Comparison of ENCODE assay signal across 23 mouse cellular contexts in the genomic region with DNA sequence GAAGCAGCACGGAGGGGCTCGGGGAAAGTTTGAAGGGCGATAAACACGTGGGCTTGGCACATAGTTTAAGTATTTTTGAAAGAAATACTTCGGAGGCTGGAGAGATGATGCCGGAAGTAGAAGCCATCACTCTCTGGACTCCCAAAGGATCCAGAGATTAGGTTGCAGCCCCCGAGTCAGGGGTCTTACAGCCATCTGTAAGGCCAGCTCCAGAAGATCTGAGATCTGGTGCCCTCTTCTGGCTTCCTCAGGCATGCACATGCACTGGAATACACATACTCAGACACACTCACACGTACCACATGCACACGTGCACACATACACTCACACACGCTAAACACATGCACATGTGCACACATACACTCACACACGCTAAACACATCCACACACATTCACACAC.
DNase-seq lines count a peak whose midpoint lies in the region; ATAC-seq and TF ChIP-seq lines count a peak whose summit lies in the region.
"Had no signal": no experiment of that assay in that cellular context is flagged by ENCODE, and none has a peak within 500 bp of the region (broad histone marks: within the 10 kb centered on the region; RNA-seq: fewer than 3 reads in every experiment).

No protein-coding gene starts in this region.

- no peaks in the 10 kb centered on the region for H3K27me3 ChIP-seq in heart, adult 2 months (ENCODE audit: control insufficient read depth, insufficient read depth, low read length)
- H3K27me3 ChIP-seq in lung, postnatal 0 days (replicated peaks; ENCODE audit: insufficient read depth, low read length): no peaks in the 10 kb centered on the region
- H3K27me3 ChIP-seq in E14TG2a.4 (ENCODE audit: insufficient read depth, low read length) (0 out of 2 replicates have a peak, but pooled peaks cover 6% of the 10 kb centered on the region), MEL (ENCODE audit: control insufficient read depth in 1 of 2, insufficient read depth in 2 of 2, low read length in 2 of 2) (no peaks in the 10 kb centered on the region)
- H3K27me3 ChIP-seq: embryonic facial prominence, embryonic 15.5 days; forebrain, embryonic 15.5 days; hindbrain, embryonic 12.5 days; intestine, embryonic 15.5 days had no signal

- ATAC-seq in lung, postnatal 0 days: no peak
- ATAC-seq: forebrain, embryonic 15.5 days; intestine, embryonic 15.5 days had no signal

- H3K79me2 ChIP-seq in heart, adult 2 months (replicated peaks; ENCODE audit: control insufficient read depth, insufficient read depth, low read length): no peaks in the 10 kb centered on the region
- no peaks in the 10 kb centered on the region for H3K79me2 ChIP-seq in MEL (ENCODE audit: control insufficient read depth, insufficient read depth, low read length, poor library complexity)

- no peak overlapping the region for H3K4me2 ChIP-seq in lung, postnatal 0 days (replicated peaks; ENCODE audit: low read depth, low read length)
- H3K4me2 ChIP-seq: embryonic facial prominence, embryonic 15.5 days; forebrain, embryonic 15.5 days; hindbrain, embryonic 12.5 days; intestine, embryonic 15.5 days had no signal

- H3K9me3 ChIP-seq in lung, postnatal 0 days (ENCODE audit: low read length): no peaks in the 10 kb centered on the region; the same call in 1 of the 2 replicates
- H3K9me3 ChIP-seq in E14TG2a.4 (ENCODE audit: low read length) (peaks cover 20% of the 10 kb centered on the region), MEL (replicated peaks; ENCODE audit: insufficient read depth, low read length) (no peaks in the 10 kb centered on the region)
- H3K9me3 ChIP-seq: forebrain, embryonic 15.5 days; intestine, embryonic 15.5 days had no signal

- no peak for DNase-seq in heart, adult 2 months
- no peak for DNase-seq in heart, adult 9 months (ENCODE audit: low spot score in 2 of 2)
- no peak for DNase-seq in lung, postnatal 0 days (ENCODE audit: low spot score)
- DNase-seq in lung, postnatal 4 days: no peak
- DNase-seq in MEL (ENCODE audit: low read depth, low spot score): peak; percentile 4
- DNase-seq in gastrocnemius, postnatal 25 days: no peak
- no peak for DNase-seq in testis, postnatal 14 days (ENCODE audit: low spot score)
- DNase-seq: adrenal gland, adult 8-10 months; adrenal gland, postnatal 36 days; cerebellum, adult 2 months; cerebellum, postnatal 10 days; embryo, embryonic 11 days; gastrocnemius, postnatal 14 days; heart, postnatal 10 days; heart, postnatal 4 days had no signal

- H3K36me3 ChIP-seq in heart, adult 2 months (ENCODE audit: control insufficient read depth, insufficient read depth, low read length): no peaks in the 10 kb centered on the region
- no peaks in the 10 kb centered on the region for H3K36me3 ChIP-seq in lung, postnatal 0 days (ENCODE audit: insufficient read depth, low read length)
- no peaks in the 10 kb centered on the region for H3K36me3 ChIP-seq in E14TG2a.4 (ENCODE audit: insufficient read depth, low read length)
- no peaks in the 10 kb centered on the region for H3K36me3 ChIP-seq in MEL (ENCODE audit: control insufficient read depth in 1 of 2, insufficient read depth in 2 of 2, low read length in 2 of 2)
- H3K36me3 ChIP-seq: embryonic facial prominence, embryonic 15.5 days; forebrain, embryonic 15.5 days; G1E; heart, embryonic 10.5 days; hindbrain, embryonic 12.5 days; intestine, embryonic 15.5 days had no signal

- no peak for TF ChIP-seq EP300 in heart, adult 2 months (IDR thresholded peaks at IDR 0.05; ENCODE audit: insufficient read depth, low read depth, low read length)
- no peak for TF ChIP-seq EP300 in lung, postnatal 0 days (IDR thresholded peaks at IDR 0.05)
- TF ChIP-seq EP300 in MEL (IDR thresholded peaks at IDR 0.05; ENCODE audit: low read depth in 1 of 2, low read length in 2 of 2): no peak

- TF ChIP-seq RAD21 in MEL (IDR thresholded peaks at IDR 0.05; ENCODE audit: low read depth, low read length): no peak

- TF ChIP-seq POLR2A in heart, adult 2 months (IDR thresholded peaks at IDR 0.05; ENCODE audit: insufficient read depth, low read depth, low read length): no peak
- no peak for TF ChIP-seq POLR2A in MEL (IDR thresholded peaks at IDR 0.05; ENCODE audit: control insufficient read depth in 1 of 2, insufficient read depth in 1 of 2, low read depth in 1 of 2, low read length in 2 of 2, poor library complexity in 1 of 2)

- peaks cover 2% of the 10 kb centered on the region; the same call in 1 of the 2 replicates for H3K4me1 ChIP-seq in heart, adult 2 months (ENCODE audit: control insufficient read depth, insufficient read depth, low read length)
- no peaks in the 10 kb centered on the region for H3K4me1 ChIP-seq in lung, postnatal 0 days (ENCODE audit: insufficient read depth, low read depth, low read length)
- H3K4me1 ChIP-seq in E14TG2a.4 (replicated peaks; ENCODE audit: low read depth, low read length): peaks cover 39% of the 10 kb centered on the region
- no peaks in the 10 kb centered on the region for H3K4me1 ChIP-seq in MEL (ENCODE audit: control insufficient read depth in 1 of 2, insufficient read depth in 2 of 2, low read length in 2 of 2)

- no peak overlapping the region for H3K9ac ChIP-seq in heart, adult 2 months (ENCODE audit: low read depth, low read length)
- no peak overlapping the region for H3K9ac ChIP-seq in lung, postnatal 0 days (replicated peaks; ENCODE audit: low read depth)
- no peak overlapping the region for H3K9ac ChIP-seq in MEL (ENCODE audit: control insufficient read depth, low read depth, low read length, poor library complexity, severe bottlenecking)
- H3K9ac ChIP-seq: embryonic facial prominence, embryonic 15.5 days; forebrain, embryonic 15.5 days; hindbrain, embryonic 12.5 days; intestine, embryonic 15.5 days had no signal

- intact Hi-C loops in heart, adult 2 months (cut with DNase I): no loop called here

- no peak overlapping the region for H3K27ac ChIP-seq in heart, adult 2 months
- H3K27ac ChIP-seq in lung, postnatal 0 days (ENCODE audit: low read length): no peak overlapping the region
- H3K27ac ChIP-seq in MEL (ENCODE audit: control insufficient read depth, low read depth, low read length): no peak overlapping the region
- H3K27ac ChIP-seq: embryonic facial prominence, embryonic 15.5 days; forebrain, embryonic 15.5 days; heart, embryonic 10.5 days; hindbrain, embryonic 12.5 days; intestine, embryonic 15.5 days had no signal

- no peak overlapping the region for H3K4me3 ChIP-seq in heart, adult 2 months
- H3K4me3 ChIP-seq in lung, postnatal 0 days (ENCODE audit: low read depth, low read length): no peak overlapping the region
- peak overlapping the region; percentile 30 for H3K4me3 ChIP-seq in E14TG2a.4 (replicated peaks; ENCODE audit: low read length)
- H3K4me3 ChIP-seq in MEL (ENCODE audit: control insufficient read depth in 1 of 2, insufficient read depth in 1 of 2, low read depth in 2 of 2, low read length in 2 of 2): no peak overlapping the region
- H3K4me3 ChIP-seq: embryonic facial prominence, embryonic 15.5 days; erythroblast, embryonic 14.5 days; forebrain, embryonic 15.5 days; heart, embryonic 10.5 days; hindbrain, embryonic 12.5 days; intestine, embryonic 15.5 days had no signal

- peak; percentile 11; the same call in 1 of the 2 replicates for TF ChIP-seq CTCF in heart, adult 2 months (IDR thresholded peaks at IDR 0.05)
- 0 out of 2 replicates have a peak, but pooled peaks have one; percentile 2 for TF ChIP-seq CTCF in lung, postnatal 0 days (IDR thresholded peaks at IDR 0.05)
- TF ChIP-seq CTCF in E14TG2a.4 (conservative IDR thresholded peaks at IDR 0.05; ENCODE audit: low read length) (peak; percentile 41), MEL (IDR thresholded peaks at IDR 0.05 in 2 of 3, conservative IDR thresholded peaks at IDR 0.05 in 1 of 3; ENCODE audit: control insufficient read depth in 1 of 3, insufficient read depth in 1 of 3, low read depth in 2 of 3, low read length in 3 of 3, poor library complexity in 1 of 3, severe bottlenecking in 1 of 3) (no peak)

- WGBS in heart, adult 2 months: 89% methylated on average over 11 of the region's 11 CpGs
- 86% methylated on average over 11 of the region's 11 CpGs for WGBS in lung, postnatal 0 days

TF ChIP-seq in MEL, 35 proteins besides CTCF, POLR2A, EP300 and RAD21:
- TF ChIP-seq USF2 (IDR thresholded peaks at IDR 0.05; ENCODE audit: borderline replicate concordance in 1 of 2, insufficient read depth in 1 of 2, low read depth in 1 of 2, low read length in 2 of 2): no peak
- no peak for TF ChIP-seq JUND (IDR thresholded peaks at IDR 0.05; ENCODE audit: low read depth, low read length)
- TF ChIP-seq ETS1 (IDR thresholded peaks at IDR 0.05; ENCODE audit: low read depth, low read length): no peak
- no peak for TF ChIP-seq NELFE (IDR thresholded peaks at IDR 0.05; ENCODE audit: low read depth, low read length)
- no peak for TF ChIP-seq ELF1 (IDR thresholded peaks at IDR 0.05; ENCODE audit: low read depth, low read length)
- no peak for TF ChIP-seq TCF12 (IDR thresholded peaks at IDR 0.05; ENCODE audit: low read depth, low read length)
- TF ChIP-seq TAL1 (IDR thresholded peaks at IDR 0.05; ENCODE audit: low read length): no peak
- no peak for TF ChIP-seq GATA1 (IDR thresholded peaks at IDR 0.05; ENCODE audit: low read depth, low read length)
- no peak for TF ChIP-seq RCOR1 (IDR thresholded peaks at IDR 0.05; ENCODE audit: low read depth, low read length)
- no peak for TF ChIP-seq E2F4 (IDR thresholded peaks at IDR 0.05; ENCODE audit: borderline replicate concordance, low read depth, low read length)
- no peak for TF ChIP-seq ZMIZ1 (IDR thresholded peaks at IDR 0.05; ENCODE audit: low read depth, low read length)
- no peak for TF ChIP-seq SMC3 (IDR thresholded peaks at IDR 0.05; ENCODE audit: low read depth, low read length)
- no peak for TF ChIP-seq MAX (IDR thresholded peaks at IDR 0.05; ENCODE audit: low read length)
- TF ChIP-seq CHD2 (IDR thresholded peaks at IDR 0.05; ENCODE audit: low read length): no peak

Comparison
In these comparisons a context has a peak if more than half of its experiments do, and no peak if none do; other contexts are left out.
1. CTCF ChIP-seq: peak in heart, adult 2 months (single experiment), lung, postnatal 0 days (single experiment) and E14TG2a.4 (single experiment); none in MEL (0 of 3).